Mouse (Mus musculus) adrenal gland, postnatal 4 days (tissue): Measurements from ENCODE around the gene Rcn3. TPM values are rescaled to one million over a fixed set of nuclear protein-coding genes. Genes with fewer than 3 reads are reported as not detected.
"Not testable (repeated sequence)": the region's sequence is repeated elsewhere in the genome, so short reads cannot be mapped to it uniquely, and the experiment has no call there.

ENCODE experiments used
- DNase-seq, 2 experiments: peaks; one replicate each; pipeline ENCODE4 v3.0.0; 2021 to 2022; ENCODE audit warnings: low spot score in 2 of 2, mixed read lengths in 2 of 2
- total RNA-seq, 2 experiments: library from RNA; stranded (reverse); gene quantifications; 2 replicates each; pipeline ENCODE4 v1.2.3; 2021

The Rcn3 gene
- total RNA-seq, 2 experiments from 2014 or later, result 77.0 to 81.8 TPM

DNA sequence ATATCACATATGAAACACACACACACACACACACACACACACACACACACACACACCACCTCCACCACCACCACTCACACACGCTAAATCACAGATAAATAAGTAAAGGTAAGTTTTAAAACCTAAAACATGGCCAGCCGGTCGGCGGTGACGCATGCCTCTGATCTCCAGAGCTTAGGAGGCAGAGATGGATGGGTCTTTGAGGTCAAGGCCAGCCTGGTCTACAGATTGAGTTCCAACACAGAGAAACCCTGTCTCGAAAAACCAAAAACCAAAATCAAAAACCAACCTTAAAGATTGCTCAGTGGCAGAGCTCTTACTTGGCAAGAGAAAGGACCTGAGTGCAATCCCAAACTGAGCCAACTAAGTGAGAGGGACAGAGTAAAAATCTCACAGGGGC, 8.0 kb upstream of the Rcn3 start:
- no peak for DNase-seq

DNA sequence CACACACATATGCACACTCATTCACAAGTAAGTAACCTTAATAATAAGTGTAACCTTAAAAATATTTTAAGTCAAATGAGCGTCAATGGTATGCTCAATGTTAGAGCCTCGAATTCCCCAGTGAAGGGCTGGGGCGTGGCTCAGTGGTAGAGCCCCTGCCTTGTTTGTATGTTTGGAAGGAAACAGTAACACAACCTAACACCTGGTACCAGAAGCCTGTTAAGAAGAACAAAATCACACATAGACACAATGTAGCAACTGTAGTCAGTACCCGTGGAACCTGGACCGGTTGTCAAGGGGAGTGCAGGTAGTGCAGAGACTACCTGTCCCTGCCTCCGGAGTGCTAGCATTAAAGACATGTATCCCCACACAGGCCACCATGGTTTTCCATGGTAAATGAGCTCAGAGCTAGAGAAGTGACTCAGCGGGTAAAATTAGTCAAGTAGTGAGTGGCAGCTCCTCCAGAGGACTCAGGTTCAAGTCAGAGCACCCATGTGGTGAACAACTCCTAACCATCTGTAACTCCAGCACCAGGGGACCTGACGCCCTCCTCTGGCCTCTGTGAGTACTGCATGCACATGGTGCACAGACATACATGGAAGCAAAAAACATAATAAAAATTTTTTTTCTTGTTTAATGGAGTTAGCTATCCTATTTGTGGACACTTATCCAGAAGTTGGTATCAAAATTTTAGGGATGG, 6.7 kb upstream of the Rcn3 start:
- DNase-seq, result no peak

DNA sequence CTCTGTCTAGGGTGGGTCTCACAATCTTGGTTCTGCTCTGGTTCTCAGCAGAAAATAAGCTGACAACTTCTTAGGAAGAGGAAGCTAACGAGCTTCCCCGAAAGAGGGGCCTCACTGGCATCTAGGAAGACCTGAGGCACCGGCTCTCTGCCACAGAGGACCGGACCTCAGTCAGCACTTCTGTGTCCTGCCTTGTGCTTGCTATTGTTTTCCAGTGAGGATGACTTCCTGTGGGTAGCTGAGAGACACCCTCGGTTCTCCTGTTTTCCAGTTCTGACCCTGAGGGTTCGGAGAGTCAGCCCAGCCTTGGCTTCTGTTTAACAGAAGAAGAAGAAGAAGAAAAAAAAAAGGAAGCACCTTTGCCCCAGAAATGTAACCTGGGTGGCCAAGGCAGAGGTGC, 5.5 kb upstream of the Rcn3 start:
- DNase-seq, result no peak

DNA sequence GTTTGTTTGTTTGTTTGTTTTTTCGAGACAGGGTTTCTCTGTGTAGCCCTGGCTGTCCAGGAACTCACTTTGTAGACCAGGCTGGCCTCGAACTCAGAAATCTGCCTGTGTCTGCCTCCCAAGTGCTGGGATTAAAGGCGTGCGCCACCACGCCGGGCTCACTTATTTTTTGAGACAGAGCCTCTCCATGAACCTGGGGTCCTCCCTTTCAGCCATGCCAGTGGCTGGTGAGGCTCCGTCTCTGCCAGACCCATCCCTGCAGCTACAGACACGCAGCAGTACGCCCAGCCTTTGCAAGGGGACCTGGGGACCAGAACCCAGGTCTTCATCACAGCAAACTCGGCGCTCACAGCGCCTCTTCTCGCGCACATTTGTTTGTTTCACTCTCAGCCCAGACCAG, 3.9 kb upstream of the Rcn3 start:
- not testable (repeated sequence) for DNase-seq

DNA sequence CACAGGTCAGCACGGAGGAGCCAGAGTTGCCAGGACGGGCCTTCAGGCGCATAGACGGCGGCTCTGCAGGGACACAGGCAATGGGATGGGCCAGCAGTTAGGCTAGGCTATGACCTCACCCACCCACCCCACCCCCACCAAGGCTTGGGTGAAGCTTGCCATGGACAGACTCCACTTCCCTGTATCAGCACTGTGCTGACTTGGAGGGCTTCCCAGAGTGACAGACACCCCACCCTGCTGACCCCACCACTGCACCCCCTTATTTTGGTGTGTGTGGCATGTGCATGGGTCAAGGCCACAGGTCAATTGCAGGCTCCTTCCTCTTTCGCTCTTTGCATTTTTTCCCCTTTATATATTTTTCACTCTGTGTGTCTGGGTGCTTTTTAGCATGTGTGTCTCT, 3.3 kb upstream of the Rcn3 start:
- no peak for DNase-seq

DNA sequence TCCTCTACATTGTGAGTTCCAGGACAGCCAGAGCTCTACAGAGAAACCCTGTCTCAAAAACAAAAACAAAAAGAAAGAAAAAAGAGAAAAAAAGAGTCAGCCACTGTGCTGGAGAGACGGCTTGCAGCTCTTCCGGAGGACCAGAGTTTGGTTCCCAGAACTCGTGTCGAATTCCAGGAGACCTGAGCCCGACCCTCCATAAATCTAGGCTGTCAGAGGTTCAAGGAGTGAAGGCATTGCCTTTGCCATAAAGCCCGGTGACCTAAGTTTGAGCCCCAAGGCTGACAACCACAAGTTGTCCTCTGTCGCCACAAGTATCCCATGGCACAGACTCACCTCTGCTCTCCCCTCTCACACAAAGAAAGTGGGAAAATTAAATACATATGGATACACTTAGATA, 2.1 kb upstream of the Rcn3 start:
- DNase-seq, result no peak

DNA sequence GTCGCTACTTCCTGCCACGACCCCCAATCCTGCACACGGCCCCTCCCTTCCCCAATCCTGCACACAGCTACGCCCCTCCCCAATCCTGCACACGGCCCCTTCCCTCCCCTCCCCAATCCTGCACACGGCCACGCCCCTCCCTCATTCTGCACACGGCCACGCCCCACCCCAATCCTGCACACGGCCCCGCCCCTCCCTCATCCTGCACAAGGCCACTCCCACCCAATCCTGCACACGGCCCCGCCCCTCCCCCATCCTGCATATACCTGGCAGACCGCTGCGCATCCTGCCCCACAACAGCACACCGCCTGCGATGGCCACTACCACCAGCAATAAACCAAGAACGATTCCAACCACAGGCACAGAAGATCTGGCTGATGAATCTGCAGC, 1.5 kb upstream of the Rcn3 start:
- no peak for DNase-seq

DNA sequence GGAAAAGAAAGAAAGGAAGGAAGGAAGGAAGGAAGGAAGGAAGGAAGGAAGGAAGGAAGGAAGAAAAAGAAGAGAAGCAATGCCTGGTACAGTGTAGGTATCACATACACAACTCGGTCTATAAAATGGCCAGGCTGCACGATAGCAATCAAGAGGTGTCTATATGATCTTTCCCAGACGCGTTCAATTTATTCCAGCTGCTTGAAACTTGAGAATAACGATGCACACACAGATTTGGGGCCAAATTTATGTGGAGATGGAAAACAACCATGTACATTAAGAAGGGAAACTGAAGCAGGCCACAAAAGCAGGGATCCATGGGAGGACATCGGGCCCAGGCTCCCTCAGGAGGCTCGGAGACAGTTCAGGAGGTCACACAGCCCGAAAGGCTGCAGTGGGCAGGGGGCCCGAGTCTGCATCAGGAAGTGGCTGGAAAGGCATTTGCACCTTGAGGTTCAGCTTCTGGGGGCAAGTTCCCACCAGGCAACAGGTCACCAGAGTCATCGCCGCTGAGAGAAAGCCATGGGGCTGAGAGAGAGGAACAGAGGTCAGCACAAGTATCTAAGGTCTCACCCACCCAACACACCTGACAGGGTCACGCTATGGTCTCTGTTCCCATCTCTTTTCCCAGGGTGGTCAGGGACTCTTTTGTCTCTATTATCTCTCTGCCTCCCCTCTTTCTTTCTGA, 951 bp upstream of the Rcn3 start:
- DNase-seq, result no peak

DNA sequence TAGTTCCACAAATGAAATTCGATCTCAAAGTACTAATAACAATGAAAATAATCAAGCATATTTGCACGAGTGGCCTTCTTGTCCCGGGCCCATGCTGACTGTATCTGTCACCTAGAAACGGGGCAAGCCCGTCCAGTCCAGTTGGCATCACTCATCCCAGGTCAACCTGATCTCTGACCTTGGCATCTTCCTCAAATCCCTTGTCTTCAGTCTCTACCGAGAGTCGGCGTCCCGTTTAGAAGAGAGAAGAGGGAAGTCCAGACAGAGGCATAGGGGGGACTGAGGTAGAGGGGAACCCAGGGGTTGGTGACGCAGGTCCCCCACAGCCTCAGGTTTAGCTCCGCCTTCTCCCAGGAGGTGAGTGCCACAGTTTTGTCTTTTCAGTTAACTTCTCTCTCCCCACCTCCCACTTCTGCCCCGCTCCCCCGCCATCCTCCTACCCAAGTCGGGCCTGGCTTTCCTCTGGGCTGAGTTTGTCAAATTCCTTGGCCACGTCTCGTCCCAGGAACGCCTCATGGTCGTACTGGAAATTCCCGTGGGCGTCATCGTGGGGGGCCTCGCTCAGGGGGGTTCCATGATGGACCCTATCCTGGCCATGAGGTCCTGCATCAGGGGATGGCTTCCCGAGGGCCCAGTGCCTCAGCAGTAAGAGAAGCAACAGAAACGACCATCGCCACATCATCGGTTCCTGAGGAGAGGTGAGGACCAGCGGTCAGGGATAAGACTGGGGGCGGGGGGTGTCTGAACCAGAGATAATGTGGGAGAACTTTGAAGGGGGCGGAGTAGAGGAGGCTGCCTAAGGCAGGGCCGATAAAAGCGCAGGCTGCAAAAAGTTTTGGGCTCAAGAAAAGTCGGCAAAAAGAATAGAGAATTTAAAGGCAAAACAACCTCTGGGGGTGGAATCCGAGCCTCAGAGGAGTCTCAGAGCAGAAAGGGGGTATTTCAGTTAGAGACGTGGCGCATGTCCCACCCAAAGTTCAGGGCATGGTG, 725 bp downstream of the Rcn3 start:
- DNase-seq, result no peak

DNA sequence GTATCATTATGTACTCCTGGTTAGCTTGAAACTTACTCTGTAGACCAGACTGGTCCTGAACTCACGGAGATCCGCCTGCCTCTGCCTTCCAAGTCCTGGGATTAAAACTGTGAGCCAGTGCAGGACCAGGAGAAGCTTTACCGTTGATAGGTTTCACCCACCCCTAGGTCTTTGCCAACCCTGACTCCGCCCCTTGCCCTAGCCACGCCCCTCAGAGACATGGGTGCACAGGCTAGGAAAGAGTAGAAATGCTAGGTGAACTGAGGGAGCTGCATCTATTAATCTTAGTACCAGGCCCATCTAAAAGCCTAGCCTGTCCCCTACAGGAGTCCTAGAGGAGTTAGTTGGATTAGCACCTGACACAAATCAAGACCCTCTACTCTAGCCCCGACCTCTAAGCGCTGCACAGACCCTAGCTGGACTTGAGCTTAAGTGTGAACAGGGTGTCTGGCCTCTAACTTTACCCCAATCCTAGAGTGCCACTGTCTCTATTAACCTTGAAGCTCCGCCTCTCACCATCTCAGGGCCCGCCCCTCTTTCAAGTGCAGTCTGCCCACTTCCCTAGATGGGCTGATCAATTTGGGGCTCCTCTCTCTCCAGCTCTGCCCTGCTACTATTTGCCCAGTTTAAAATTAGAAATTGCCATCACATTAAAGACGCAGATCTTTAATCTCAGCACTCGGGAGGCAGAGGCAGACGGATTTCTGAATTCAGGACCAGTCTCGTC, 1.6 kb downstream of the Rcn3 start:
- no peak for DNase-seq

DNA sequence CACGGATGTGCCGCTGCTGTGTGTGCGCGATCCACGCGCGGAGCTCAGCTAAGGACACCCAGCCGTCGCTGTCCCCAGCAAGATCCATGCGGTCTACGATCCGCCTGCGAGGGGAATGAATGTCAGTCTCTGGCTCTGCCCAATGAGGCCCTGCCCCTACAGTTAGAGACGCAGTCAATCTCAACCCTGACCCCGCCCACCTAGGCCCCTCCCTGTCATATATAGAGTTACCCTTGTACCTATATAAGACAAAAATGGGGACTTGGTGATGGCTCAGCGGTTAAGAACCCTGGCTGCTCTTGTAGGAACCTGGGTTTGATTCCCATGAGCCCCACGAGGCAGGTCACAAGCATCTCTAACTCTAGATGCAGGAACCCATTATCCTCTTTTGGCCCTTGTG, 3.4 kb downstream of the Rcn3 start:
- no peak for DNase-seq

DNA sequence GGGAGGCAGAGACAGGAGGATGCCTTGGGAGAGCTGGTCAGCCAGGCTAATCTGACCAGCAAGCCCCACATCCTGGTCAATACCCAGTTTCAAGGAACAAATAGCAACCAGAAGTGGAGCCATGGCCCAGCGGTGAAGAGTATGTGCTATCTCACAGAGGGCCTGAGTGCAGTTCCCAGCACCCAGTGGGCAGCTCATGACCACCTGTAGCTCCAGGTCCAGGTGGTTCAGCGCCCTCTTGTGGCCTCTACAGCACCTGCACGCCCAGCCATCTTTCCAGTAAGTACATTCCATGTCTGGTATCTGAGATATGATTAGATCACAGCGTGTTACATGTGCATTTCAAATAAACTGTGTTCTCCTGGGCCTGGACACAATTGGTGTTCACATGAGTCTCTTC, 5.9 kb downstream of the Rcn3 start:
- DNase-seq, result no peak

DNA sequence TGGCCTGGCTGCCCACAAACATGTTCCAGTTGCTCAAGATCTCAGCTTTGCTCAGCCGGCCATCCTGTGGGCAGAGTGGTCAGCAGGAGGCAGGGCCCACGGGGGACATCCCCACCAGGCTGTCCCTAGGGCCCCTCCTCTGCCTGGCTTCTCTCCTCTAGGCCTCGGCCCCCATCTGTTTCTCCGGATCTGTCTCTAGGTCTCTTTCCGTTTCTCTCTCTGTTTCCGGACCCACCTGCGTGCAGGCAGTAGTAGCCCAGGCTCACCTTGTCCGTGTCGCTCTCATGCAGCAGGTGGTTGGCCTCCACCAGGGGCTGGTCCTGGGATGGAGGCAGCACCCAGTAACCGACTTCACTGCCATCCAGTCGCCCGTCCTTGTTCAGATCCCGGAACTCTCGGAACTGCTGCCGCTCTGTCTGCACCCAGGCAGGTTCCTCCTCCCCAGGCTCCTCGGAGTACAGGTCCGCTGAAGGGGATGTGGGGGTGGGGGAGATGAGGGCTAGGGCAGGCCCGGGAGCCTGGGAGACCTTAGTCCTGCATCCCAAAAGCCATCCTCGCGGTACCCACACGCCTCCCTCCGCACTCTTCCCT, 8.6 kb downstream of the Rcn3 start:
- no peak for DNase-seq

DNA sequence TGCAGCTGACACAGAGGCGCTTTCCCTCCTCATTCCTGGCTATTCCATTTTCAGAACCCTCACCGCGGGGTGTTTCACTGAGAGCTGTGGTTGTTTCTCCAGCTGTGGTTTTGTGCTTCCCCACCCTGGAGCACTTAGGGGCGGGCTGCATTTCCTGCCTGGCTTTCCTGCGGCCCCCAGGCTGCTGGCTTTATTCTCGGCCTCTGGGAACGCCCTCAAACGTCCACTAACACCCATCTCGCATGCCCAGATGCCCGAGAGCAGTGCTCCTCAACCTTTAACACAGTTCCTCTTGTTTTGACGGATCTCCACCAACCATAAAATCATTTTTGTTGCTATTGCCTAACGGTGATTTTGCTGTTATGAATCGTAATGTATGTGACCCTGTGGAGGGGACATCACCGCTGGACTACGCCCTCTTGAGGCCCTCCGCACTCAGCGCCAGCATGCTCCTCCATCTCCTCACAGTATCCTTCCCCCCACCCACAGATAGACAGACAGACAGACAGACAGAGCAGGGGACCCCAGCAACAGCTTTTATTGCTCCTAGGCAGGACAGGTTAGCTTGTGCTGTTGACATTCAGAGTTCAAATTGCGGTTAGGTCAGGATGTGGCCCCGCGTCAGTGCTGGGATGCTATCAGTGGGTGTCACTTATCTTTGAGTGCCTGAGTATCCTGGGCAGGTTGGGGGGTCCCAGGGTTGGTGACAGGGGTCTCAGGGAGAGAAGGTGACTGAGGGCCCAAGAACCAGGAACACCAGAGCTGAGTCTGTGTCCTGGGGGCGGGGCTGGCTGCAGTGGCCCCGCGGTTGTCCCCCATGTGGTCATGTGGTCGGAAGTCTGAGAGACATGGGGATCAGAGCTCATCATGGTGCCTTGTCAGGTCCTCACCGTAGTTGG, 9.4 kb downstream of the Rcn3 start:
- DNase-seq, result no peak

DNA sequence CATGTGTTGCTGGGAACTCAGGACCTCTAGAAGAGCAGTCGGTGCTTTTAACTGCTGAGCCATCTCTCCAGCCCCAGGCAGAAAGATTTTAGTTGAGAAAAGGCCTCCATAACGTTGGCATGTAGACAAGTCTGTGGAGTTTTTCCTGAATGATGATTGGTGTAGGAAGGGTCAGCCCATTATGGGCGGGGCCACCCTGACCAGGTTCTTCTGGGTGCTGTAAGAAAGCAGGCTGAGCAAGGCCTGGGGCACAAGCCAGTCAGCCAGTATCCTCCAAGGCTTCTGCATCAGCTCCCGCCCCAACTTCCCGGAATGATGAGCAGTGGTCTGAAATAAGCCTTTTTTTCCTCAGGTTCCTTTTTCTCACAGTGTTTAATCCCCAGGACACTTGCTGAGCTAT, 11.0 kb downstream of the Rcn3 start:
- DNase-seq, result no peak

DNA sequence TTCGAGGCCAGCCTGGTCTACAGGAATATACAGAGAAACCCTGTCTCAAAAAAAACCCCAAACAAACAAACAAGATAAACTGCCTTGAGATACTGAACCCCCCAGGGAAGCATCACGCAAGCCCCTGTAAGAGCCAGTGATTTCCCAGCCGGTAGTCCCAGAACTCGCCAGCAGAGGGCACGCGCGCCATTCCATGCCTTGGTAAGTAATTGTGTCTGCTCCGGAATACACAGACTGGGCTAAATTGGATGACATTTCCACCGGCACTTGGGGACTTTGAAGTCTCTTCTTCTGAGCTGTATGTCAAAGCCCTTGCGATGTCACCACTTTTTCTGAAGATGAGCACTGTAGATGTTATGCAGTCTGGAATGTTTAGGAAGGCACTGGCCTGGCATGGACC, 12.2 kb downstream of the Rcn3 start:
- peak; percentile 85 to 86 for DNase-seq

DNA sequence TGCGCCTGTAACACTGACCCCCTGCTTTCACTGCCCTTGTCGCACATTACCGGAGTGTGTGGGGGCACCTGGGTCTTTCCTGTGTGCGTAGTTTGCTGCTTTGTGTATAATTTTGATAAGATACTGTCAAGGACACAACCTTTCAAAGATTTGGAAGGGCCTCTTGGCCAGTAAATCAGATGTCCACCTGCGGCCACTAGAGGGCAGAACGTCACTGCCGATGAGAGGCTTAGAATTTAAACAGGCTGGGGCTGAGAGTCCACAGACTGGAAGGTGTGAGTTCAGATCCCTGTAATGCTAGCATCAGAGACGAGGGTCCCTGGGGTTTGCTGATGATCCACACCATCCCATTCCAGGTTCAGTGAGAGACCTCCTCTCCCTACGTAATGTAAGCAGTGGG, 13.5 kb downstream of the Rcn3 start:
- DNase-seq, result peak in 1 of 2 experiments; percentile 65

DNA sequence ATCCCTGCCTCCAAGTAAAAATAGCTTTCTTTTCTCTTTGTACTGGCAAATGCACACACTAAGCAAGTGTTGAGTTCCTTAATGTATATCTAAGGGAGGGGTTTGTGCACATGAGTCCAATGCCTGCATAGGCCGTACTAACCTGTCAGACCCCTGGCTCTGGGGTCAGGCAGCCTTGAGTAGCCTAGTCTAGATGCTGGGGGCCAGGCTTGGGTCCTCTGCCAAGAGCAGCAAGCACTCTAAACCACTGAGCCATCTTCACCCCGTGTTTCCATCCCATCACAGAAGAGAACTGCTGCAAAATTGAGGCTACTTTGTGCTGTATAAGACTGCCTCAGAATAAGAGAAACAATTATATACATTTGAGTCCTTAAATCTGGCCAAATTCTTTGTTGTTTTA, 14.2 kb downstream of the Rcn3 start:
- no peak for DNase-seq

DNA sequence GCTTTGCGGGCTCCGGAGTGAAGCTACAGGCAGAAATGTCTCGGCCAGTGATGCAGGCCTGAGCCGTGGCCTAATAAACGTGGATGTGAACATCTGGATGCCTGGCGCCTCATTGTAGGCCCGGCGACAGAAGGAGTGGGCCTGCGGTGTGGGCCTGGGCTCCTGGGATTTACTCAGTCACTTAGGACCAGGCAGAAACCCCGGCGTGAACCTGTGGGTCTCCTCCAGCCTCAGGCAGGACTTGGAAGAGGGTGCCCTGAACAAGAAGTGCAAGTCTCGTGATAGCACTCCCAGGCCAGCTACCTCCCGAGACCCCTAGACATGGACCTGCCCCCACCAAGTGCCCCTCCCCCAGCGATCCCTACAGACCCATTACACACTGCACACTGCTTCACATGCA, 14.7 kb downstream of the Rcn3 start:
- DNase-seq, result no peak

DNA sequence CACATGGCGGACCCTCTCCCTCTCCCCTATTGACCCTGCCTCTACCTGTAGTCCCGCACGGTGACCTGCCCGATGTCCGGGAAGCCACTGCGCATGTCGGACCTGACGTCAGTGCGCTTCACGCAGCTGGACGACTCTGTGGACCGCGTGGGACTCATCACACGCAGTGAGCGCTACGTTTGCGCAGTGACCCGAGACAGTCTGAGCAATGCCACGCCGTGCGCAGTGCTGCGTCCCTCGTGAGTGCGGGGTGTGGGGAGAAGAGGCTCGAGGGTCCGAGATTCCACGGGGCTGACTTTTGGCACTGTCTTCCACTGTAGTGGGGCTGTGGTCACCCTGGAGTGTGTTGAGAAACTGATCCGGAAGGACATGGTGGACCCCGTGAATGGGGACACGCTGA, 15.5 kb downstream of the Rcn3 start:
- DNase-seq, result no peak
